Mouse (Mus musculus) T-helper 17 cell (primary cell): ENCODE data around the gene Pwwp2b.

Experiments used
- in situ Hi-C, 2 experiments: fragments of 300-600 bp; cut with MboI, MseI; formaldehyde crosslinking; loops; 1 replicate in 1 of 2; 2 replicates in 1 of 2; pipeline ENCODE4 v1.15.1; 2025; ENCODE audit warnings: high pct_unique_total_duplicates in 2 of 2

Gene Pwwp2b

GRCm38 (mm10) chr7:139221856-139222255 lies 26.4 kb upstream of the Pwwp2b start:
- in situ Hi-C loops: loop anchor here in 1 of 2 experiments (25.0 kb wide), 1 partner anchor 385 kb away; the partner anchor contains the start of genes Mapk1ip1 and Ppp2r2d

DNA sequence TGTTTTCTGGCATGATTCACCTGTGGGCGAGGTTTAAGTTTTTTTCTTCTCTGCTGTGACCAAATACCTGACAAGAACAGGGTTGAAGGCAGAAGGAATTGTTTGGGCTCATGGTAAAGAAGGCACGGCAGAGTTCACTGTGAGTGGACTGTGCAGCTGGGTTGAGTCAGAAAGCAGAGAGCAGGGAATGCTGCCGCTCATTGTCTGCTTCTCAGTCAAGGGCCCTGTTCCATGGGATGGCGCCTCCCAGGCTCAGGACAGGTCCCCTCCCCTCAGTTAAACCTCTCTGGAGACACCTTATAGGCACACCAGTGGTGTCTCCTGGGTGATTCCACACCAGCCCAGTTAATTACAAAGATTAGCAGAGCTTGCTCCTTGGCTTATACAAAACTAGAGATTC lies 25.9 kb upstream of the Pwwp2b start:
- in situ Hi-C loops: loop anchor here in 1 of 2 experiments (25.0 kb wide), 1 partner anchor 385 kb away; the partner anchor contains the start of genes Mapk1ip1 and Ppp2r2d

DNA sequence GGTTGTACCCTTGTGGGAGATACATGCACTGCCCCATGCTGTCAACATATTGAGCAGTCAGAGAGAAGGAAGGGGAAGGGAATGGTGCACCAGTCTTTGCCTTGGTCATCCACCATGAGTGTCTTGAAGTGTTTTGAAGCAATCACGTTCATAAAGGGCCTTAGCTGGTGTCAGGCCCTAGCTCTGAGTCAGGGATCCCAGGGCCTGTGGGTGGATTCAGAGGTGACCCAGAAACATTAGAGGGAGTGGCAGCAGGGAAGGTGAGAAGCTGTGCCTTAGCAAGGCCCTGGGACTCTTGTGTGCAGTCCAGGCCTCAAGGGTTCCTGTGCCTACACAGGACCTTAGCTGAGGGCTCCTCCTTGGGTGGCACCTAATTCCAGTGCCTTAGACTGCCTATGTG lies 24.2 kb upstream of the Pwwp2b start:
- in situ Hi-C loops: loop anchor here in 1 of 2 experiments (25.0 kb wide), 1 partner anchor 387 kb away; the partner anchor contains the start of genes Mapk1ip1 and Ppp2r2d

- in situ Hi-C loops: loop anchor here in 1 of 2 experiments (25.0 kb wide), 1 partner anchor 387 kb away; the partner anchor contains the start of genes Mapk1ip1 and Ppp2r2d
Observed at GRCm38 (mm10) chr7:139224725-139225124, 23.6 kb upstream of the Pwwp2b start.

GRCm38 (mm10) chr7:139226416-139226815 lies 21.9 kb upstream of the Pwwp2b start:
- in situ Hi-C loops: no loop called here

GRCm38 (mm10) chr7:139228447-139229171 lies 19.7 kb upstream of the Pwwp2b start:
- in situ Hi-C loops: no loop called here

- in situ Hi-C loops: loop anchor here (5.0 to 10.0 kb wide), 3 partner anchors 67 to 145 kb away; no protein-coding TSS in a partner anchor
Observed at GRCm38 (mm10) chr7:139229837-139230236, 18.4 kb upstream of the Pwwp2b start.

- in situ Hi-C loops: loop anchor here (5.0 to 10.0 kb wide), 3 partner anchors 67 to 145 kb away; no protein-coding TSS in a partner anchor
Observed at GRCm38 (mm10) chr7:139230241-139230640, 18.0 kb upstream of the Pwwp2b start.

DNA sequence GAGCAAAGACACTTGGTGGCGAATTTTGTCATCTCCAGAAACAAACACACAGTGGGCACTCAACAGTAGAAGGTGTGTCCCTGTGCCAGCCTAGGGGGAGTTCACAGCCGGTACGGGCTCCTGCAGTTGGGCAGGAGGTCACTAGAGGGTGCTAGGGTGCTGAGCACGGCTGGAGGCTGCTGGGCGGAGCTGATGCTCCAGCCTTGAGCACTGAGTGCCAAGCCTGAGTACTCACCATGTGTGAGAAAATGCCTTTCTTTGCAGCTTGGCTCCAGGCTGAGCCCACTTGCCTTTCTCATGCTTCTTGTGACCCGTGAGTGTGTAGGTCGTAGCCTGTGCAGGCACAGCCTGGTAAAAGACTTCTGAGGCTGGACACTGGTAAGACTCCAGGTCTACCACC lies 14.6 kb upstream of the Pwwp2b start:
- in situ Hi-C loops: loop anchor here (5.0 to 10.0 kb wide), 3 partner anchors 64 to 141 kb away; no protein-coding TSS in a partner anchor

GRCm38 (mm10) chr7:139234426-139235188 lies 13.7 kb upstream of the Pwwp2b start:
- in situ Hi-C loops: loop anchor here (5.0 to 10.0 kb wide), 3 partner anchors 63 to 140 kb away; no protein-coding TSS in a partner anchor

DNA sequence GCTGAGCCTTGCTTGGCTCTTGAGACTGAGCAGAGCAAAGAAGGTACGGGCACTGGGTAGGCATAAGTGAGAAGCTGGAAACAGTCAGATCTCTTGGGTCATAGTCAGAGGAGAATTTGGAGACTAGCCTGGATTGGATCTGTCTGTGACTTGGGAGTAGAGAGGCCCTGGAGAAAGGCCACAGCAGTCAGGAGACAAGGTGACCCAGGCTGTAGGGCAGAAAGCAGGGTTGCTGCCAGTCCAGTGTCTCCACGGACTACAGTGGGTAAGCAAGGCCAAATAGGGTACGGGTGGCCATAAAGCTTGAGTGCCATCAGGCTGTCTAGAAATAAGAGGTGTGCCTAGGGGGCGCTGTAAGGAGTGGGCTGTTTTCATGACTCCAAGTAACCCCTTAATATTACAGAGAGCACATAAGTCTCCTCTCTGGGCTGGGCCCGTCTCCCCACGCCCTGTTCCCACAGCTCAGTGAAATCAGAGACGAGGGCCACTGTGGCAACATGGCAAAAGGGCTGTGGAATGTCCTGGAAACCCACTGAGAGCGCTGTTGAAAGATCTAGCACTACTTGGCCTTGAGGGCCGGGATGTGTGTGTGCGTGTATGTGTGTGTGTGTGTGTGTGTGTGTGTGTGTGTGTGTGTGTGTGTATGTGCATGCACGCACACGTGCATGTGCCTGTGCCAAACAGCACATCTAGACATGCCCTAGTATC lies 12.5 kb upstream of the Pwwp2b start:
- in situ Hi-C loops: loop anchor here in 1 of 2 experiments (10.0 kb wide), 1 partner anchor 139 kb away; no protein-coding TSS in a partner anchor

DNA sequence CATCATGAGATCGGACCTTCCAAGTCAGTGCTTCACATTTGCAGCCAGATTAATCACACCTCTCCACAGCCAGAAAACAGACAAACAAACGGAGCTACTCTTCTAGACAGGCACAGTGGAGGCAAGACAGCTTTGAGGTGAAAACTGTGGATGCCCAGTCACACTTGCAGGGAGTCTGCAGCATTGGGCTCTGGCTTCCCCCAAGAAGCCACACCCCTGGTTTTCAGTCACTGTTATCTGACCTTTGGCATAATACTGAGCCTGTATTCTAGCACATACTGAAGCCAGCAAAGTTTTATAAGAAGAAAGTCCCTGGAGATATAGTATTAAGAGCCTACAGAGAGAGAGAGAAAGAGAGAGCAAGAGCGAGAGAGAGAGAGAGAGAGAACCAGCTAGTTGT lies 8.8 kb upstream of the Pwwp2b start:
- in situ Hi-C loops: loop anchor here in 1 of 2 experiments (10.0 kb wide), 1 partner anchor 135 kb away; no protein-coding TSS in a partner anchor

DNA sequence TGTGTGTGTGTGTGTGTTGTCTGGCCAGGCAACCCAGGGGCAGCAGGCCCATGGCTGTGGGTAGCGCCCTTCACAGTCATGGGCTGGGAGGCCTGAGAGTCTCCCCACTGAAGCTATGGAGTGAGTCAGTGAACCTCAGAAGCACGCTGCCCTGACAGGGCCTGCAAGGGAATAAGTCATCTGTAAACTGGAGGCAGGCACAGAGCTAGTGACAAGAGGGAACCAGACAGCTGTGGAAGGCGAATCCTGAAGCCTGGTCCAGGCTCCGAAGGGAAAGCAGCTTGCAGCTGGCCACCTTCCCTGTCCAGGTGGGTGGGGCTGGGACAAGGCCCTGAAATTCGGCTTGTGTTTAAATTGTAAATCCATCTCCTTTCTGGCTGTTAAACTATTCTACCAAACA lies 2.2 kb upstream of the Pwwp2b start:
- in situ Hi-C loops: no loop called here

GRCm38 (mm10) chr7:139246931-139247880 lies 1.1 kb upstream of the Pwwp2b start:
- in situ Hi-C loops: no loop called here

DNA sequence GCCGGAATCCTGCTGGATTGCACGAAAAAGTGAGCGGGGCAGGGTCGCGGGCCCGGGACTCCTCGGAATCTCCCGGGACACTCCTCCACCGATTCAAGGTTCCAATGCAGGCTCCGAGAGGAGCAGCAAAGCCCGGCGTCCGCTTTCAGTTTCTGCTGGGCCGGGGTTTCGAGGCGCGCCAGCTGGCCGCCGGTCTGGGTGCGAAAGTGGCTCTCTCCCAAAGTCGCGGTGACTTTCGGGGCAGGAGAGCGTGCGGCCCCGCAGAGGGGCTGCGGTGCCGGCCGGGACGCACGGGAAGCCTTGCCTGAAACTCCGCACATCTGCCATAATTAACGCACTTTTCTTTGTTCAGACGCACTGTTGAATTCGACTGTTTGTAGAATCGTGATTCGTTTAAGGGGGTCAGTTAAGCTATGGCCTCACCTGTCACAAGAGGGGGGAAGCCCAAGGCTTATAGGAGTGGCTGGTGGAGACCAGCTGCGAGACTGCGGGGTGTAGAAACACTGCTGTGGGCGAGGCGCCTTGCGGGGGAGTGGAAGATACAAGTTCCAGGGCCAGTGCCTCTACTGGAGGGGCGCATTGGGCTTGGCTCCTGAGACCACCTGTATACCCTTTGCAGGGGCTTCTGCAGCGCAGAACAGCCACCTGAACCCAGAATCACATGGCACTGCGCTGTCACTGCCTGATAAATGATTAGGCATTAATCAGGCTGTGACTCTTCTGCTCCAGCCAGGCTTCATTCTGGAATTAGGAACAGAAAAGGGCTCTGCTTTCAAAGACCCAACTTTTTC lies 528 bp downstream of the Pwwp2b start:
- in situ Hi-C loops: no loop called here

- in situ Hi-C loops: no loop called here
Observed at GRCm38 (mm10) chr7:139249406-139250210, 1.3 kb downstream of the Pwwp2b start.

- in situ Hi-C loops: no loop called here
Observed at GRCm38 (mm10) chr7:139251881-139252301, 3.6 kb downstream of the Pwwp2b start.

DNA sequence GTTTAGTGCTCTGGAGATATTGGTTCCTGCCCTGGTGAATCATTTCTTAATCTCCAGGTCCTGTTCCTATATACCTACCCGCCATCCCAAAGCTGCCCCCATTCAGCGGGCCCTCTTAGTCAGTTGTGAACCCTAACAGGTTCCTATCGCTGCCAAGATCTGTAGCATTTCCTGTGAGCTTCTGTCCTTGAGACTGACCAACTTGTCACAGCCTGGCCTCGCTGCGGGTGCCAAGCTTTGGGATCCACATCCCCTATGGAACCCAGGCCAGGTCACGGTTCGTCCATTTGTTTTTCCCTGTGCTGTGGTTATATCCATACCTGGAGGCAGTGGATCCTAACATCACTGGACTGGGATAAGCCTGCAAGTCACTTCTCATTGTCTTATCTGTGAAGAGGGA lies 4.3 kb downstream of the Pwwp2b start:
- in situ Hi-C loops: no loop called here
